Mouse (Mus musculus) liver, embryonic 14.5 days (tissue): ENCODE results near the gene Dhx37.

Experiments
- CTCF ChIP-seq: IDR thresholded peaks from 2 replicates; pipeline ENCODE4 v1.5.1; 2016; ENCODE audit warnings: antibody characterized with exemption, low read depth, control low read depth
- EP300 ChIP-seq: IDR thresholded peaks from 2 replicates; pipeline ENCODE4 v1.6.1; 2016; ENCODE audit warnings: antibody characterized with exemption, low read depth

GRCm38 (mm10) chr5:125448026-125448425 lies 14.1 kb upstream of the Dhx37 start:
- no peak for TF ChIP-seq CTCF
- no peak for TF ChIP-seq EP300
